Mouse (Mus musculus): ENCODE measurements at regions not wholly inside any gene's neighbourhood (a gene's known extent, or its start where the extent isn't known, plus 50 kb on each side); places are given as distances from the start of the nearest gene placed in this dataset.

DNA sequence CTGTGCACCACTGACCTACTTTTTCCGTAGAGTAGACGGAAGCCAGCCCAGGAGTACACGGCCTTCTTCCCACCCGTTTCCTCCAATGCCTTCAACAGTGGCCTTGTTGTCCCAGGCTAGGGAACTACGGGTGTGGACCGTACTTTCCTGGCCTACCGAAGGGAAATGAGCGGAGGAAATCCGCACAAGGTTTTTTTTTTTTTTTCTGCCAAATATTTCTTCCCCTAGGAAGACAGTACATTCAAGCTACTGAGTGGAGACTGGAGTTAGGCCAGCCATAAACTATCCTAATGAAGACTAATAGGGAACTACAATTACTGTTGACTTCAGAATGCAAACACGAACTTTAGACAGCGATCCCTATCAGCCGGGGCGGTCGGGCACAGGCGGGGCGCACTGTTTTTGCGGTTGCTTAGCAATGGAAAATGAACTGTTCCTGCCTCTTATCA lies 177.3 kb downstream of the Ttc8 start:
- TF ChIP-seq CTCF (IDR thresholded peaks at IDR 0.05; ENCODE audit: borderline replicate concordance, extremely low read depth, insufficient read depth, insufficient read length) (no peak), POLR2A (IDR thresholded peaks at IDR 0.05; ENCODE audit: borderline replicate concordance, extremely low read depth, insufficient read depth, insufficient read length, poor library complexity, severe bottlenecking) (no peak)
